Mouse (Mus musculus): Measurements from ENCODE around the gene Lrwd1. TPM values are rescaled to one million over a fixed set of nuclear protein-coding genes. Genes with fewer than 3 reads are reported as not detected.

The Lrwd1 gene
- polyA plus RNA-seq, 1 experiment = 1.9 TPM

DNA sequence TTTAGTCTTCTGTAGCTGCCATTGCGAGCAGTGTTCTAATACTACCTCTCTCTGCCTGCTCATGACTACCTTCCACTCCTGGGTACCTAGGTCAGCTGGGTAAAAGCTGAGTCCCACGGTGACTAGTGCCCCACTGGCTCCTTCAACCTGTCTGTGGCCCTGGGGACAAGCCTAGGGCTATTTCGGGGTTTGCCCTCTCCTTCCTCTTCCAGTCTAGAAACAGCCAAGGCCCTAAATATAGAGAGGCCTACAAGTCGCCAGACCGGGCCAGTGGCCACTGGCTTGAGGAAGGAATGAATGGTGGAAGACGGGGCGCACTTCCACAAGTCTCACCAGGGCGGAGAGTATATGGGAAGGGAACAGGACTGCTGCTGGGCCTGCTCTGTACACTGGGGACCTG is 49.6 kb downstream of the Lrwd1 start:
- H3K27ac ChIP-seq (replicated peaks; ENCODE audit: low read depth, low read length) = peak overlapping the region; percentile 14; the same call in 1 of the 2 replicates
- H3K4me3 ChIP-seq (ENCODE audit: insufficient read depth, low read depth, low read length) = peak overlapping the region; percentile 73
- H3K4me1 ChIP-seq (ENCODE audit: control insufficient read depth, insufficient read depth, insufficient read length, low read length) = peaks cover 10% of the 10 kb centered on the region

DNA sequence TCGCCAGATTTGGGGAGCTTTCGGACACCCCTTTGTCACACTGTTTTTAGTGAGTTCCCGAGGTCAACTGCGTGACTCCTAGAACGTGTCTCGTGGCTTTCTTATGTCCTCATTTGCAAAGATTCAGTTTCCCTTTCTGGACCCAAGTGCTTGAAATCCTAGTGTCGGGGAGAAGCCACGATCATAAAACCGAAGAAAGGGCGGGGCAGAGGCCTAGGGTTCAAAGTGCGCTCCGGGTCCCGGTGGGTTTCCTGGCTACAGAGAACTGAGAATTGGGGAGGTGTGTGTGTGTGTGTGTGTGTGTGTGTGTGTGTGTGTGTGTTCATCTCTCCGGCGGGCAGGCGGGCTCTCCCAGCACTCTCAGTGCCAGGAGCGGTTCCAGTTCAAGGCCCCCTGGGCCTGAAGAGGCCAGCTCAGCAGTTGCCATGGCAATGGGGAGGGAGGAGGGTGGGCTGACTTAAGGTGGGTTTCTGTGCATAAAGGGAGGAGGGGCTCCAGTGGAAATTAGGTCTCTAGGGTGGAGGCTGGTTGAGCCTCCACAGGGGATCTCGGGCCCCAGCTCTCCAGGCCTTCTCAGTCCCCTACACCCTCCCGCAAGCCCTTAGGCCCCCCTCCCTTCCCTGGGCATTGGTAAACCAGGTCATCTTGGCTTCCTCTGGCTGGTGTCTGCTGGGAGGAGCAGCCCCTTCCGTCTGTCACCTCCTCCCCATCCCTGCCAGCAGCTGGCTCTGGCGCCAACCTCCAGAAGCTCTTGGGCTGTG is 50.8 kb downstream of the Lrwd1 start:
- Histone ChIP-seq H3K4me1 (ENCODE audit: control insufficient read depth, insufficient read depth, insufficient read length, low read length) (peaks cover 10% of the 10 kb centered on the region), H3K27ac (replicated peaks; ENCODE audit: low read depth, low read length) (peak overlapping the region; percentile 22), H3K4me3 (ENCODE audit: insufficient read depth, low read depth, low read length) (peak overlapping the region; percentile 73)

DNA sequence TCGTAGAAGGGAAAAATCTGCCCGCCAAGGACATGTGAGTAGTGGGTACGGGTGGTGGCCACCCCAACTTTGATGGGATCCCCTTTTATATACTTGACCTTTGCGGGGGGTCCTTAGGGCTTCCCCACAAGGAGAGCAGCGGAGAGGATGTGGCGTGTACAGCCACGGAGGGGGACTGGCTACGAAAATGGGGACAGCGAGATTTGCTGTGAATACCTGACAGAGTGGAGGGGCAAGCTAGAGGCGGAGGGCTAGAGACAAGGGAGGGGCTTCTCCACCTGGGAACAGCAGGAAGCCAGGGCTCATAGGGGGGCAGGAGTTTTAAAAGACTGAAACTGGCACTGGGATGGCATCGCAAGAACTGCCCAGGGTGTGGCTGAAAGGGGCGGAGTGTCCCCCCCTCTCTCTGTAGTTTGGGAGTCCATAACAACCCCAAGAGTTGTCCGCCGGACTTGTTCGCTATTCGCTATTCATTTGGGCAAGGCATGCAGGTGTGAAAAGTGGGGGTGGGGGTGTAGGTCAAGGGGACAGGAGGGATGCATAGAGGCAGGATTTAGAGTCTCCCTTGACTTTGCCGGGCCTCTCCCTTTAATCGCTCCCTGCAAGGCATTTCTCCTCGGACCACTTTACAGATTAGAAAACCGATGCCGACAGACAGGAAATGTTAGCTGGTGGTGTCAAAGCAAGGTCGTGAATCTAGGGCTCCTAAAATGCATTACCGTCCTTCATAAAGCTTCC is 51.6 kb downstream of the Lrwd1 start:
- Histone ChIP-seq H3K4me1 (ENCODE audit: control insufficient read depth, insufficient read depth, insufficient read length, low read length) (peaks cover 10% of the 10 kb centered on the region), H3K27ac (replicated peaks; ENCODE audit: low read depth, low read length) (peak overlapping the region; percentile 19), H3K4me3 (ENCODE audit: insufficient read depth, low read depth, low read length) (peak overlapping the region; percentile 73)

DNA sequence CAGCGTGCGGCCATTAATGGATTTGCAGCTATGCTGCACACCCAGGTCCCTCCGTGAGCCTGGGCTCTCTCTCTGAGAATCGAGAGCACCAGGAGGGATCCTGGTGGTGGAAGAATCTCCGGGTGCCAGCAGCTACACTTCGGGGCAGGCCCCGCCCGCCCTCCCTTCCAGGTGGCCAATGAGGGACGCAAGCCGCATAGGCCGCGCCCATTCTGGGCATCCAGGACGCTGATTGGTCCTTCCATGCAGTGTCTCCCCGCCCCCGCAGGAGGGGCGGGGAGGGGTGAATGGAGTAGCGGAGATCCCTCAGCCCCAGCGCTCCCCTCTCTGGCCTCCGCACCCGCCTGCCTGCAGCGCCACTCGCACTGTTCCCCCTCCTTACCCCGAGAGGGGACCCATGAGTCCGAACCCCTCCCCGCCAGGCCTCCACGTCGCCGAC is 52.2 kb downstream of the Lrwd1 start, which contains the start of gene Rasa4:
Gene Rasa4 (plus strand): TSS at position 248 of the 439 bp plus-strand sequence.
- peaks cover 10% of the 10 kb centered on the region for H3K4me1 ChIP-seq (ENCODE audit: control insufficient read depth, insufficient read depth, insufficient read length, low read length)
- peak within 1 kb of the TSS; percentile 73 for H3K4me3 ChIP-seq (ENCODE audit: insufficient read depth, low read depth, low read length)
- peak within 1 kb of the TSS; percentile 19 for H3K27ac ChIP-seq (replicated peaks; ENCODE audit: low read depth, low read length)

DNA sequence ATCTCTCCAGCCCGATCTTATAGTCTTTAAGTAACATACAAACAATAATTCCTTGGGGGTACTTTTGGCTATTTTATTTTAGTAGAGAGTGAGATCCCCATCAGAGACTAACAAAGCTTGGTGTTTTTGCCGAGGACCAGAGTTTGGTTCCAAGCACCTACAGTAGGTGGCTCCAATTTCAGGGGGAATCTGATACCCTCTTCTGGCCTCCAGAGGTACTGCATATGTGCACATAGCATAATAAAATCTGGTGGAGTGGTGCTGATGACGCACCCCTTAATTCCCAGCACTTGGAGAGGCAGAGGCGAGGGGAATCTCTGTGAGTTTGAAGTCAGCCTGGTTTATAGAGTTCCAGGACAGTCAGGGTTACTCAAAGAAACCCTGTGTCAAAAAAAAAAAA is 53.5 kb downstream of the Lrwd1 start:
- Histone ChIP-seq H3K27ac (replicated peaks; ENCODE audit: low read depth, low read length) (no peak overlapping the region), H3K4me3 (ENCODE audit: insufficient read depth, low read depth, low read length) (no peak overlapping the region), H3K4me1 (ENCODE audit: control insufficient read depth, insufficient read depth, insufficient read length, low read length) (peaks cover 7% of the 10 kb centered on the region)

DNA sequence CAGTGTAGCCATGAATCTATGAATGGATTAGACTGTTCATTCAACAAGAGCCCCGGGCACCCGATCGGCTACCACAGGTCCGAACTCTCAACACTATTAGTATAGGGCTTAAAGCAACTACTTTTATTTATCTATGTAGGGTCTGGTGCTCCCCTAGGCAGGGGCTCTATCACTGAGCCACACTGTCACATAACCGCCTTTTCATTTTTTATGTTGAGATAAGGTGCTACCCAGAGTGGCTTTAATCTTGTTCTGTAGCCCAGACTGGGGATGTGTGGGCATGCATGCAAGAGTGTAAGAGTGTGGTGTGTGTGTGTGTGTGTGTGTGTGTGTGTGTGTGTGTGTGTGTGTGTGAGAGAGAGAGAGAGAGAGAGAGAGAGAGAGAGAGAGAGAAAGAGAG is 57.7 kb downstream of the Lrwd1 start:
- H3K4me1 ChIP-seq (ENCODE audit: control insufficient read depth, insufficient read depth, insufficient read length, low read length) = peaks cover 18% of the 10 kb centered on the region
- H3K4me3 ChIP-seq (ENCODE audit: insufficient read depth, low read depth, low read length) = no peak overlapping the region
- peak overlapping the region; percentile 89; the same call in 1 of the 2 replicates for H3K27ac ChIP-seq (replicated peaks; ENCODE audit: low read depth, low read length)

DNA sequence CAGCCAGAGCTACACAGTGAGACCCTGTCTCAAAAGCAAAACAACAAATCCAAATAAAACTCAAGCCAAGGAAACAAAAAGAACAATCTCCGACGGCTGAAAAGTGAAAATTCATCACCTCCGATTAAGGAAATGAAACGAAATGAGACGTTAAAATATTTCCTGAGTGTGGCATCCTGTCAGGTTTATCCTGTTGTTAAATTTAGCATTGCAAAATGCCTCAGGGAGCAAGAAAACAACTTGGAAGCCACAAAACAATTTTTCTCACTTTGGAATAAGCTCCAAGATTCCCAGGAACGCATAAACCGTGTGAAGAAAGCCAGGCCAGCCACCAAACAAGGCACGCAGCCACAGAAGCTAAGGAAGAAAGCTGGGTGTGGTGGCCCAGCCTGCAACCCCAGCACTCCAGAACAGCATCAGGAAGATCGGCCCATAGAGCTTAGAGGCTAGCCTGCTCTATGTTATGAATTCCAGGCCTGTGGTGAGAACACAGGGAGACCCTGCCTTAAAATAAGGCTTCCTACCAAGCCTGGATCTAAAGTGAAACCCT is 58.8 kb downstream of the Lrwd1 start:
- H3K4me1 ChIP-seq (ENCODE audit: control insufficient read depth, insufficient read depth, insufficient read length, low read length) = peaks cover 19% of the 10 kb centered on the region
- no peak overlapping the region for H3K4me3 ChIP-seq (ENCODE audit: insufficient read depth, low read depth, low read length)
- H3K27ac ChIP-seq (replicated peaks; ENCODE audit: low read depth, low read length) = peak overlapping the region; percentile 89

DNA sequence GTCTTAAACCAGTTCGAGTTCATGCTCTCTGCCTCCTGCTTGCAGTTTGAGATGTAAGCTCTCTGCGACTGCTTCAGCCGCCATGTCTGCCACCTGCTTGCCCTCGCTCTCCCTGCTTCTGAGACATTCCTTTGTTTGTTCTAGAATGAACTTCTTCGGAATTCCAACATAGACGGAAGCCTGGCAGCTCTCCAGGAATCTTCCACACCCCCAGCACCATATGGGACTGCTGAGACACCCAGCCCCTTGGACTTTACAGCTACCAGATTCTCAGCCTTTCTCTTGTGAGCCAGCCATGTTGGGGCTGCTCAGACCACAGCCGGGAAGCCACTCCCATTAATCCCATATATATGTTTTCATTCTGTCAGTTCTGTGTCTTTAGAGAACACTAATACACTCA is 59.6 kb downstream of the Lrwd1 start:
- no peak overlapping the region for H3K4me3 ChIP-seq (ENCODE audit: insufficient read depth, low read depth, low read length)
- H3K27ac ChIP-seq (replicated peaks; ENCODE audit: low read depth, low read length) = peak overlapping the region; percentile 84
- H3K4me1 ChIP-seq (ENCODE audit: control insufficient read depth, insufficient read depth, insufficient read length, low read length) = peaks cover 19% of the 10 kb centered on the region

DNA sequence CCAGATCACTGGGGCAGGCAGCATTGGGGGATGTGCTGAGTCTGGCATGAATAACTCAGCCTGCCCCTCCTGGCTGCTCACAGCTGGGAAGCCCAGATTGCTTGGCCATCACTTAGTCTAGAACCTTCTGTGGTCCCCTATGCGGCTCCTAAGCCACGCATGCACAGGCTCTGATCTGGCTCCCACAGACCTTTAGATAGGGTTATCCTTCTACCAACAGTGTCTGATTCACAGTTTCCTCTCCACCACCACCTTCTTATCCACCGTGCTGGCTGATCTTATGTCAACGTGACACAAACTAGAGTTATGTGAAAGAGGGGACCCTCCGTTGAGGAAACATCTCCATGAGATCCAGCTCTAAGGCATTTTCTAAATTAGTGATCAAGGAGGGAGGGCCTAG is 60.8 kb downstream of the Lrwd1 start:
- no peak overlapping the region for H3K27ac ChIP-seq (replicated peaks; ENCODE audit: low read depth, low read length)
- no peak overlapping the region for H3K4me3 ChIP-seq (ENCODE audit: insufficient read depth, low read depth, low read length)
- peaks cover 19% of the 10 kb centered on the region for H3K4me1 ChIP-seq (ENCODE audit: control insufficient read depth, insufficient read depth, insufficient read length, low read length)

DNA sequence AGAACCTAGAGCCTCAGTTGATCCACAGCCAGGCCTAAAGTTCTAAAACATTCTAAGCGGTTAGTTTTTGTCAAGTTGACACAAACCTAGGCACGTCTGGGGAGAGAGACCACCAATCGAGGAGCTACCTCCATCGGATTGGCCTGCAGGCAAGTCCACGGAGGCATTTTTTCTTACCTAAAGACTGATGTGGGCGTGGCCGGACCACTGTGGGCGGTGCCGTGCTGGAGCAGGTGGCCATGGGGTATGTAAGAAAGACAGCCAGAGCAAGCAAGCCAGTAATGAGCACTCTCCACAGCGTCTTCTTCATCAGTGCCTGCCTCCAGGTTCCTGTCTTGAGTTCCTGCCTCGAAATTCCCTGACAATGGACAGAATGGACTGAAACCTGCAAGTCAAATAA is 62.3 kb downstream of the Lrwd1 start:
- no peak overlapping the region for H3K4me3 ChIP-seq (ENCODE audit: insufficient read depth, low read depth, low read length)
- peaks cover 19% of the 10 kb centered on the region for H3K4me1 ChIP-seq (ENCODE audit: control insufficient read depth, insufficient read depth, insufficient read length, low read length)
- no peak overlapping the region for H3K27ac ChIP-seq (replicated peaks; ENCODE audit: low read depth, low read length)

DNA sequence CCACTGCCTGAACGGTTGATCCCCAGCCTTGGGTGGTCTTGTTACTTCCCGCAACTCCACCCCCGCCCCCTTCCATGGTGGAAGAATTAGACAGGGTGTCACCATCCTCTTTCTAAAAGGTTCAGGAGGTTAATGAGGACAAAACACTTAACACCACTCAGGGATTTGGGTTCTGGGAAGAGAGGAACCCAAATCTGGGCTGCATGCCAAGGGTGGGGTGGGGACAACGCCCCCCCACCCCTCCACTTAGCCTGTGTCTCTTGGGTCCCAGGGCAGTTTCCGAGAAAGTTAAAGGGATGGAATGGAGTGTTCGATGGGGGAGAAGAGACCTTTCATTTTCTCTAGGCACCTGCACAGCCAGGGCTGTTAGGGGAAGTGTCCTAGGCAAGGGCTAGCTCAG is 62.8 kb downstream of the Lrwd1 start:
- H3K27ac ChIP-seq (replicated peaks; ENCODE audit: low read depth, low read length) = no peak overlapping the region
- H3K4me3 ChIP-seq (ENCODE audit: insufficient read depth, low read depth, low read length) = no peak overlapping the region
- peaks cover 19% of the 10 kb centered on the region for H3K4me1 ChIP-seq (ENCODE audit: control insufficient read depth, insufficient read depth, insufficient read length, low read length)

Other genes starting within 250 kb of the Lrwd1 start
- gene Hspb1, start 248.2 kb downstream of the Lrwd1 start, polyA plus RNA-seq (2012; ENCODE audit: insufficient read depth, insufficient read length, missing spikeins) = 233 and 423 TPM in 2 replicates
- gene Ywhag, start 201.5 kb downstream of the Lrwd1 start, polyA plus RNA-seq (2012; ENCODE audit: insufficient read depth, insufficient read length, missing spikeins) = 499 and 545 TPM in 2 replicates
- gene Ssc4d, start 161.5 kb downstream of the Lrwd1 start, polyA plus RNA-seq (2012; ENCODE audit: insufficient read depth, insufficient read length, missing spikeins) = 2.9 and 6.7 TPM in 2 replicates
- not detected in 2 replicates for gene Zp3, start 156.0 kb downstream of the Lrwd1 start, polyA plus RNA-seq (2012; ENCODE audit: insufficient read depth, insufficient read length, missing spikeins)
- gene Dtx2, start 141.3 kb downstream of the Lrwd1 start, polyA plus RNA-seq (2012; ENCODE audit: insufficient read depth, insufficient read length, missing spikeins) = 16.2 and 18.3 TPM in 2 replicates
- gene Upk3b, start 97.6 kb downstream of the Lrwd1 start, polyA plus RNA-seq (2012; ENCODE audit: insufficient read depth, insufficient read length, missing spikeins) = not detected in 2 replicates
- not detected in 2 replicates for gene Upk3bl, start 81.6 kb downstream of the Lrwd1 start, polyA plus RNA-seq (2012; ENCODE audit: insufficient read depth, insufficient read length, missing spikeins)
- 4.6 and 5.0 TPM in 2 replicates for gene Rasa4, start 52.2 kb downstream of the Lrwd1 start, polyA plus RNA-seq (2012; ENCODE audit: insufficient read depth, insufficient read length, missing spikeins)
- gene Polr2j, start 19.4 kb downstream of the Lrwd1 start, polyA plus RNA-seq (2012; ENCODE audit: insufficient read depth, insufficient read length, missing spikeins) = 85.8 and 91.5 TPM in 2 replicates
- gene Alkbh4, start 72 bp upstream of the Lrwd1 start, polyA plus RNA-seq (2012; ENCODE audit: insufficient read depth, insufficient read length, missing spikeins) = 3.8 and 4.3 TPM in 2 replicates
- gene Orai2, start 34.6 kb upstream of the Lrwd1 start, polyA plus RNA-seq (2012; ENCODE audit: insufficient read depth, insufficient read length, missing spikeins) = 0.52 and 1.7 TPM in 2 replicates
- 38.5 and 40.6 TPM in 2 replicates for gene Prkrip1, start 62.9 kb upstream of the Lrwd1 start, polyA plus RNA-seq (2012; ENCODE audit: insufficient read depth, insufficient read length, missing spikeins)
- gene Sh2b2, start 110.5 kb upstream of the Lrwd1 start, polyA plus RNA-seq (2012; ENCODE audit: insufficient read depth, insufficient read length, missing spikeins) = 67.4 and 106 TPM in 2 replicates